Mouse (Mus musculus): ENCODE results near the gene Reep3. TPM values are rescaled to one million over a fixed set of nuclear protein-coding genes. Genes with fewer than 3 reads are reported as not detected.

The Reep3 gene
- polyA plus RNA-seq, 1 experiment from 2014 or later: 77.4 TPM

DNA sequence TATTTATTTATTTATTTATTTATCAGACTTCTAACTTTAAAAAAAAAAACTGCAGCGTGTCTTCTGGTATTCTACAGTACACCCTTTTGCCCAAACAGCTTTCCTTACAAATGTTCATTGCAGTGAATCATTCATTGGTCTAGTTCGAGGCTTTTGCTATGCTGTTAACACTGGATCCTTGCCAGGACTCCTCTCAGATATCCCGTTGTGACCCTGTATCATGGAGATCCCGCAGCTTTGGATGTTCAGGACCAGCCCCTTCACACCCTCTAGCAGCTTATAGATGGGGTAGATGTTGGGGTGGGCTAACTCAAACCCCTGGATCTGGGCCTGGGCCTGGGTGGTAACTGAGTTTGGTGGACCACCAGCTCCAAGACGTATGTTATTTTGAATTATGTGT lies 104.2 kb downstream of the Reep3 start:
- Histone ChIP-seq H3K27ac (ENCODE audit: low read depth, low read length) (no peak overlapping the region), H3K9ac (ENCODE audit: low read depth, low read length) (no peak overlapping the region), H3K36me3 (ENCODE audit: control insufficient read depth, insufficient read depth) (no peaks in the 10 kb centered on the region), H3K4me2 (replicated peaks; ENCODE audit: low read depth) (no peak overlapping the region), H3K9me3 (ENCODE audit: control insufficient read depth) (peaks cover 7% of the 10 kb centered on the region; the same call in 1 of the 2 replicates), H3K27me3 (replicated peaks; ENCODE audit: control insufficient read depth, insufficient read depth, low read length) (no peaks in the 10 kb centered on the region), H3K4me3 (ENCODE audit: low read depth, low read length) (no peak overlapping the region), H3K4me1 (replicated peaks; ENCODE audit: control insufficient read depth, insufficient read depth, low read length) (no peaks in the 10 kb centered on the region)
- ATAC-seq: no peak
- whole genome bisulfite sequencing: 60% methylated on average over 5 of the region's 5 CpGs
- no peak for TF ChIP-seq CTCF (IDR thresholded peaks at IDR 0.05; ENCODE audit: low read depth)

DNA sequence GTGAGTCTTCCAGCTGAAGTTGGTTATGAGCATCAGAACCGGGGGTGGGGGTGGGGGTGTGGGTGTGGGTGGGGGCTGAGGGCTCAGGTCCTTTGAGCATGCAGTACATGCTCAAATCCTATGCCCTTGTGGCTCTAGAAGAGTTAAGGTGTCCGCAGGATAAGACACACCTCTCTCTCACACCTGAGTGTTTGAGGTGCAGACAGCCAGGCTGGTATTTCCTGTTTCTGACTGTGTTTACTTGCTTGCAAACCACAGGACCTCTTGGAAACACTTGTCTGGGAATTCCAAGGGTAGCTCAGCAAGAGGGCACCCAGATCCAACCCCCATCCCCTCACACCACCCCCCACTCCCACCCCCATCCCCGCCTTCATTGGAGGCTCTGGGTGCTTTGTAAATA lies 106.2 kb downstream of the Reep3 start:
- no peaks in the 10 kb centered on the region for H3K36me3 ChIP-seq (ENCODE audit: control insufficient read depth, insufficient read depth)
- no peak for TF ChIP-seq CTCF (IDR thresholded peaks at IDR 0.05; ENCODE audit: low read depth)
- H3K27me3 ChIP-seq (replicated peaks; ENCODE audit: control insufficient read depth, insufficient read depth, low read length): no peaks in the 10 kb centered on the region
- H3K4me3 ChIP-seq (ENCODE audit: low read depth, low read length): no peak overlapping the region
- H3K9ac ChIP-seq (ENCODE audit: low read depth, low read length): no peak overlapping the region
- no peaks in the 10 kb centered on the region for H3K4me1 ChIP-seq (replicated peaks; ENCODE audit: control insufficient read depth, insufficient read depth, low read length)
- no peak for ATAC-seq
- H3K4me2 ChIP-seq (replicated peaks; ENCODE audit: low read depth): no peak overlapping the region
- H3K9me3 ChIP-seq (ENCODE audit: control insufficient read depth): peaks cover 7% of the 10 kb centered on the region; the same call in 1 of the 2 replicates
- H3K27ac ChIP-seq (ENCODE audit: low read depth, low read length): no peak overlapping the region
- 73% methylated on average over 3 of the region's 3 CpGs for WGBS

DNA sequence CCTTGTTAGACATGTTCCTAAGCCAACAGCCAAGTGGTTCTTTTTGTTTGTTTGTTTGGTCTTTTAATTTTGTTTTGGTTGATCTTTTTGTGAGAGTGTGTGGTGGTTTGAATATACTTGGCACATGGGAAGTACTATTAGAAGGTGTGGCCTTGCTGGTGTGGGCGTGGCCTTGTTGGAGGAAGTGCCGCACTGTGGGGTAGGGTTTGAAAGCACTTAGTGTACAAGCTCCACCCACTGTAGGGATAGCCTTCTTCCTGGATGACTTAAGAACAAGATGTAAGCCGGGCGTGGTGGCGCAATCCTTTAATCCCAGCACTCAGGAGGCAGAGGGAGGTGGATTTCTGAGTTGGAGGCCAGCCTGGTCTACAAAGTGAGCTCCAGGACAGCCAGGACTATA lies 113.7 kb downstream of the Reep3 start:
- 83% methylated on average over 5 of the region's 5 CpGs for WGBS
- peak; percentile 53 for ATAC-seq

DNA sequence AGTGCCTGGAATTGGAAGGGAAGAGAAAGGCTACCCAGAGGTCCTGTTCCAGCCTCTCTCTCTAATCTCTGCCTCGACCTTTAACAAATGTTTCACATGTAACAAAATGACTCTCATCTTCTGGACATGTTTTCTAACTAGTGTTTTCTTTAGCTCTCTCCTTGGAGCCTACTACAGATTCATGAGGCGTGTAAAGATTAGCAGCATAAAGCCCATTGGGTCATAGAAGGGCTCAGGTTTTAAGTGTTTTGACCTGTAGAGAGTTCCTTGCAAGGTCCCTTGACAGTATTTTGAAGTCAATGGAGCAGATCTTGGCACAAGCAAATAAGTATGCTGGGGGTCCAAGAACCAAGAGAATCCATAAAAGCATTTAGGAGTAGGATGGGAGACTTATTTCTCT lies 118.5 kb downstream of the Reep3 start:
- Histone ChIP-seq H3K27me3 (replicated peaks; ENCODE audit: control insufficient read depth, insufficient read depth, low read length) (no peaks in the 10 kb centered on the region), H3K4me1 (replicated peaks; ENCODE audit: control insufficient read depth, insufficient read depth, low read length) (no peaks in the 10 kb centered on the region), H3K27ac (ENCODE audit: low read depth, low read length) (no peak overlapping the region), H3K36me3 (ENCODE audit: control insufficient read depth, insufficient read depth) (no peaks in the 10 kb centered on the region), H3K9ac (ENCODE audit: low read depth, low read length) (no peak overlapping the region), H3K4me3 (ENCODE audit: low read depth, low read length) (no peak overlapping the region), H3K9me3 (ENCODE audit: control insufficient read depth) (no peaks in the 10 kb centered on the region), H3K4me2 (replicated peaks; ENCODE audit: low read depth) (no peak overlapping the region)
- TF ChIP-seq CTCF (IDR thresholded peaks at IDR 0.05; ENCODE audit: low read depth): no peak
- WGBS: 80% methylated on average over 2 of the region's 2 CpGs
- no peak for ATAC-seq

More for the DNA sequence above, 113.7 kb downstream of the Reep3 start:
- no peaks in the 10 kb centered on the region for H3K9me3 ChIP-seq (ENCODE audit: control insufficient read depth)
- H3K4me1 ChIP-seq (replicated peaks; ENCODE audit: control insufficient read depth, insufficient read depth, low read length): no peaks in the 10 kb centered on the region
- TF ChIP-seq CTCF (IDR thresholded peaks at IDR 0.05; ENCODE audit: low read depth): no peak
- H3K27ac ChIP-seq (ENCODE audit: low read depth, low read length): no peak overlapping the region
- H3K4me3 ChIP-seq (ENCODE audit: low read depth, low read length): no peak overlapping the region
- no peaks in the 10 kb centered on the region for H3K27me3 ChIP-seq (replicated peaks; ENCODE audit: control insufficient read depth, insufficient read depth, low read length)
- no peak overlapping the region for H3K4me2 ChIP-seq (replicated peaks; ENCODE audit: low read depth)
- no peaks in the 10 kb centered on the region for H3K36me3 ChIP-seq (ENCODE audit: control insufficient read depth, insufficient read depth)
- H3K9ac ChIP-seq (ENCODE audit: low read depth, low read length): no peak overlapping the region

DNA sequence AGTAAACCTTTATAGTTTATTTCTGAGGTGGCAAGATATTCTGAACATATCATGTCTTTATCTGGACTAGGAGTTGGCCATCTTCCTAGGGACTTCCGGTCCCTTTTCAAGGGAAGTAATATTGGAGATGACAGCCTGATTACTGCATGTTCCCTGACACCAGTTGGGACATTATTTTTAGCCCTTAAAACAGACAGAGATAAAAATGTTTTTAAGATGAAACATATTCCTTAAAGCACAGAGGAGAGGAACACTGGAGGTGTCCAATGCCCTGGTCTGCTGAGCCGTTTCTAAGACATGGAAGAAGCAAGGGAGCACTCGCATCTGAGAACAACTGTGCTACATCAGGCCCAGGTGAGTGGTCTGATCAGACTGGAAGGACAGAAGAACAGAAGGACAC lies 119.7 kb downstream of the Reep3 start:
- TF ChIP-seq CTCF (IDR thresholded peaks at IDR 0.05; ENCODE audit: low read depth): no peak

DNA sequence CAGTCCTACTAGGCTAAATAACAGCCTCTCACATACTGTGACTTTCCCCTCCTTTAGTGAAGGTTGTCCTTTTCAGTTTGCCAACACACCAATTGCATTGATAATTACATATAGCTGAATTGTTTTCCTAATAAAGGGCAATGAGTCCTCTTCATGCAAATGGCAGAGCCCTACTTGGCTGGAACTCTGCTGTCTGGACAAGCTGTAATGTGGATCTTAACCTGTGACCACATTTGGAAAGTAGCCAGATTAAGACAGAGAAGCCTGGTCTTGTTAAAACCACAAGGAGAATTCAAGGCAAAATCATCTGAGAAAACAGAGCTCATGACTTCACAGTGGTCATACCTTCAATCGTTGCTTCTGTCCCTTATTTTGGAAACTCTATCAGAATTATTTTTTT lies 121.3 kb downstream of the Reep3 start:
- 87% methylated on average over 1 of the region's 1 CpGs for WGBS
- ATAC-seq: no peak

More for the DNA sequence above, 119.7 kb downstream of the Reep3 start:
- Histone ChIP-seq H3K9me3 (ENCODE audit: control insufficient read depth) (no peaks in the 10 kb centered on the region), H3K4me1 (replicated peaks; ENCODE audit: control insufficient read depth, insufficient read depth, low read length) (no peaks in the 10 kb centered on the region), H3K4me2 (replicated peaks; ENCODE audit: low read depth) (no peak overlapping the region), H3K36me3 (ENCODE audit: control insufficient read depth, insufficient read depth) (no peaks in the 10 kb centered on the region), H3K27me3 (replicated peaks; ENCODE audit: control insufficient read depth, insufficient read depth, low read length) (no peaks in the 10 kb centered on the region), H3K9ac (ENCODE audit: low read depth, low read length) (no peak overlapping the region), H3K4me3 (ENCODE audit: low read depth, low read length) (no peak overlapping the region), H3K27ac (ENCODE audit: low read depth, low read length) (no peak overlapping the region)
- ATAC-seq: no peak
- 95% methylated on average over 3 of the region's 3 CpGs for WGBS

DNA sequence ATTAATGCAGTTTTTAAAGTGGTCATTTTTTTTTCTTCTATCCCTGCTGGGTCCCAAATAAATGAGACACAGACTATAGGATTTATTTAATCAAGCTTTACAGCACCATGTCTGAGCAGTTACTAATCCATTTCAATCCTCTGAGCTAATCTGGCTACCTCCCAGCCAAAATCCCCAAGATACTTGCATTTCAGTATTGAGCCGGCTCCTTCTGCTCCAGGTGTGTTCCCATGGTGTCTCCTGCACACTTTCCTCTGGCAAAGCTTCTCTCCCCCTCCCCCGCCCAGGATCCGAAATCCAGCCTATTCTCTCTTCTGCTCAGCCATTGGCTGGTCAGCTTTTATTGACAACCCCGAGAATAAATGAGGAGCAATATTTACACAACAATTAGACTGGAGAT lies 122.3 kb downstream of the Reep3 start:
- no peak overlapping the region for H3K4me3 ChIP-seq (ENCODE audit: low read depth, low read length)
- no peak for TF ChIP-seq CTCF (IDR thresholded peaks at IDR 0.05; ENCODE audit: low read depth)
- H3K9ac ChIP-seq (ENCODE audit: low read depth, low read length): no peak overlapping the region
- no peaks in the 10 kb centered on the region for H3K4me1 ChIP-seq (replicated peaks; ENCODE audit: control insufficient read depth, insufficient read depth, low read length)
- no peaks in the 10 kb centered on the region for H3K27me3 ChIP-seq (replicated peaks; ENCODE audit: control insufficient read depth, insufficient read depth, low read length)
- no peak overlapping the region for H3K4me2 ChIP-seq (replicated peaks; ENCODE audit: low read depth)
- H3K9me3 ChIP-seq (ENCODE audit: control insufficient read depth): no peaks in the 10 kb centered on the region
- ATAC-seq: no peak
- WGBS: 68% methylated on average over 4 of the region's 4 CpGs
- no peak overlapping the region for H3K27ac ChIP-seq (ENCODE audit: low read depth, low read length)
- no peaks in the 10 kb centered on the region for H3K36me3 ChIP-seq (ENCODE audit: control insufficient read depth, insufficient read depth)

More for the DNA sequence above, 121.3 kb downstream of the Reep3 start:
- Histone ChIP-seq H3K9ac (ENCODE audit: low read depth, low read length) (no peak overlapping the region), H3K4me3 (ENCODE audit: low read depth, low read length) (no peak overlapping the region), H3K27ac (ENCODE audit: low read depth, low read length) (no peak overlapping the region), H3K9me3 (ENCODE audit: control insufficient read depth) (no peaks in the 10 kb centered on the region), H3K4me1 (replicated peaks; ENCODE audit: control insufficient read depth, insufficient read depth, low read length) (no peaks in the 10 kb centered on the region), H3K4me2 (replicated peaks; ENCODE audit: low read depth) (no peak overlapping the region), H3K36me3 (ENCODE audit: control insufficient read depth, insufficient read depth) (no peaks in the 10 kb centered on the region), H3K27me3 (replicated peaks; ENCODE audit: control insufficient read depth, insufficient read depth, low read length) (no peaks in the 10 kb centered on the region)
- no peak for TF ChIP-seq CTCF (IDR thresholded peaks at IDR 0.05; ENCODE audit: low read depth)

Data from intestine, postnatal 0 days (tissue).